Mouse (Mus musculus) layer of hippocampus, adult 11-12 months (tissue): ENCODE data around the gene Amer2.
"Not testable (repeated sequence)": the region's sequence is repeated elsewhere in the genome, so short reads cannot be mapped to it uniquely, and the experiment has no call there.

Experiments used
- DNase-seq: peaks from one replicate; pipeline ENCODE4 v3.0.0; 2022; ENCODE audit warnings: low spot score

Amer2 gene

DNA sequence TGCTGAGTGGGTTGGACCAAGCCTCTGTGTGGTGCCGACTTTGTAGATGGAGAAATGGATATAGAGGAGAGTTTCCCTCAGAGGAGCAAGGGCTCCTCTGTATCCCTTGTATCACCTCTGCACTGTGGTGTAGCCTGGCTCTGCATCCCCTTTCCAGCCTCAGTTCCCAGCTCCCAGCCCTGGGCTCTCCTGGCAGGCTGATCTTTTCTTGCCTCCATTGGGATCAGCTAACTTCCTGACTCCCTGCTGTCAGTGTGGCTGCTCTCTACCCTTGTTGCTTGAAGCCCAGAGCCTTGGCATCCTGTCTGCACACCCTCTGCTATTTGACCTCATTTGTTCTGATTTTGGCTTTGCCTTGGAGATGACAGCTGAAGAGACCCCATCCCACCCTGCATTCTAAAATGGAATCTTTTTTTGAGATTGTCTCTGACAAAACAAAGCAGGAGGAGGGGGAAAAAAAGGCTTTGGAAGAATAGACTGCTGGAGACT lies at the start of gene Amer2:
Gene Amer2 (plus strand): TSS at position 439 of the 489 bp plus-strand sequence.
- no peak for DNase-seq

DNA sequence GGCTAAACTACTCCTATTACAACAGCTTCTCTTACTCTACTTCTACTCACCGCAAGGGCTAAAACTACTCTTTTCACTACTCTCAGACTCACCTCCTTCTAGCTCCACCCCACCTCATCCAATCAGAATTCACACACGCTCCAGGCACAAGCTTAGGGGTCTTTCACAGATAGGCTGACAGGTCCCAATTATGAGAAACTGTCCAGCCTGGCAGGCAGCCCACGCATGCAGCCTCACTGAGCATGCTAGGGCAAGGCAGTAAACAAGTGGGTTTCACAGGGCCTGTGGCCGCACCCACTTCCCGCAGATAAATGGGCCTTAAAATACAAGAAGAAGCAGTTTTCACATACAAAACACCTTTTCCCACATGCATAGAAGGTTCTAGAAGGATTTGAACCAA lies 33.1 kb upstream of the Amer2 start:
- not testable (repeated sequence) for DNase-seq

DNA sequence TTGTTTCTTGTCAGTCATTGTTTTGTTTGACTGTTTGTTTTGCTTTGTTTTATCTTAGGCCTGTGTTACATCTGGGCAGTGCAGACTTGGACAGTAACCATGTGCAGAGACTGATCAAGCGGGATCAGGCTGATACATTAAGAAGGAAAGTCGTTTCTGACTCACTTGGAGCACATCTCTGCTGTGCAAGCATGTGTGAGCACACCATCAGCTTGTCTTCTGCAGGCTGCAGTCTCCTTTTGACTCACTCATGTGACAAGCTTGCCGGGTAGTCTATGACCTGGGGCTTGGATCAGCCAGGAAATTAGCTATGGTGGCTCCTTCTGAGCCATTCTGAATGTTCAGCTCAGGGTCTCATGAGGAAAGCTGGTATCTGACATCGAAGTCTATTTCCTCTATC lies 32.5 kb upstream of the Amer2 start:
- no peak for DNase-seq

DNA sequence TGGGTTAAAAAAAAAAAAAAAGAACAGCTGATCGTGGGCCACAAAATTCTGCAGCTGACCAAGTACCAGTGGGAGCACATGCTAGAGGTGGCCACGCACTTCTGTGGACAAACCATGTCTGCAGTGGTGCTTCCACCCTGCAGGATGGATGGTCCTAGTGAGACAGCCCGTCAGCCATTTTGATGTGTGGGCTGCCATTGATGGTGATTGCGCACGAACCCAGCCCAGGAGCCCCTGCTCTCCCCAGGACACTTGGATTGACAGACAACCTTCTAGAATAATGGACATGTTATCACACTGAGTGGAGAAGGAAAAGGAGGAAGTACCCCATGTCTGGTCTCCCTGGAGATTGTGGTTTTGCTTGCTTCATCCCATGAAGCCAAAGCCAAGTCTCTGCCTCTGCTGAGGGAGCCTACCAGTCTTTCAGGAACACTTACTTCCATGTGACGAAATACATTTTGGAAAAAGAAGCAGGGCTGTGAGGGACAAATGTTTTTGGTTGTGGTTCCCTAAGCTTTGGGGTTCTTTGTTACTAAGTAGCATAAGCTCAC lies 27.7 kb upstream of the Amer2 start:
- no peak for DNase-seq

DNA sequence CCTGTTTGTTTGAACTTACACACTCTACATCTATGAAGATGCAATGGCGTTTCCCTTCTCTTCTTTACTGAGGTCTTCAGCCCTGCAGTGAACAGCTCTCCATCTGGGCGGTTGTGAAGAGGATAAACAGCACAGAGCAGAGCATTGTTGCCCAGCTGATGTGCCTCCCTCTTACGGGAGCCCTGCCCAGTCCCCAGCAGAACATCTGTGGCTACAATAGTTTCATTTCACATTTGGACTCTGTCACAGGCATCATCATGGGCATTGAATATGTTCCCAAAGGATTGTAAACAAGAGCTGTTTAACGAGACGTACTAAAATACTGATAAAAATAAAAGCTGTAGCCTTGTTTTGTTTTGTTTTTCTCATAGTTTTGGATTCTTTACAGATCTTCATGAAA lies 14.7 kb upstream of the Amer2 start:
- DNase-seq = peak; percentile 61

DNA sequence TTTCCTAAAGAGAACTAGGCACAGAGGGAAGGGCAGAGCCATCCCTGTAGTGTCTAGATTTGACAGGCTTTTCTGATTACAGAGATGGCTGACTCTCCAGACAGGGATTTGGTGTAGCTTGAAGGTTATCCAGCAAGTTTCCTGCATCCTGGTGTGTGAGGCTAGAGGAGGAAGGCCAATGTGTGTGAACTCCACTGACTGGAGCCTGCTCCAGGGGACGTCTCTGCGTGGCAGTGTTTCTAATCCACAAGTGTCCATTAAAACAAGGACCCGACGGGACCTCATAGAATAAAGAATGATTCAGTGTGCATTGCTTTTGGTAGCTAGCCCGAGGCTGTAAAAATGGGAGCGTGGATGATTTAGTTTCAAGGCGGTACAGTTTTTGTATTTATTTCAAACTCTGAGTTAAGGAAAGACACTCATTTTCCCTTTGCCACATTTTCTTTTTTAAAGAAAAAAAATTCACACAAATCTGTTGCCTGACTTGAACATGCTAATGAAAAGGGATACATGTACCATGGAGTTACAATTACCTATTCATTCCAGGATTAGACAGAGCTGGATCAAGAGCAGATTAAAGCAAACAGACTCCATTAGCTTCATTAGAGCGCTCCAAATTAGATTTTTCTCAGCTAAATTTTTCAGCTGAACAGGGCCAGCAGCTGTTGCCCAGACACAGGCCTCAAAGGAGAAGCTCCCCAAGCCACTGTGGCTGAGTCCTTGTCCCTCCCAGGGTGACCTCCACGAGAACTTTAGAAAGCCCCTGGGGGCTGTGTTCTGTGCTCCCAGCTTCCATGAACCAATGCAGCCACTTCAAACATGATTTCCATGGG lies 11.5 kb upstream of the Amer2 start:
- DNase-seq = no peak

DNA sequence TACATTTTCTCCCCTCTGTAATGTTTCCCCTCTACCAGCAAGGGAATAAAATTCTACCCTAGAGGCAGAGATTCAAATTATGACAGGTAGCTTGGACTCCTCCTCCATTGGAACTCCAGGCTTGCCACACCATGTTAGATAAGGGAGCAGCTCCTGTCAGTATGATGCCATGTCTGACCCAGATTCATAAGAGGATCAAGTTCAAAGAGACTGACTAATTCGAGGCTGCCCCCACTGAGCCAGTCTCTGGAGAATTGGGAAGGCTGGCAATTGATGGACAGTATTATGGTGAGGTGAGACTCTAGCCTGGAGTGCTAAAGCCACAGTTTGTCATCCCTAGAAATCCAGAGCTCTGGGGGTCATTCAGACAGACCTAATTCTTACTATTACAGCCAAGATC lies 6.3 kb upstream of the Amer2 start:
- no peak for DNase-seq

DNA sequence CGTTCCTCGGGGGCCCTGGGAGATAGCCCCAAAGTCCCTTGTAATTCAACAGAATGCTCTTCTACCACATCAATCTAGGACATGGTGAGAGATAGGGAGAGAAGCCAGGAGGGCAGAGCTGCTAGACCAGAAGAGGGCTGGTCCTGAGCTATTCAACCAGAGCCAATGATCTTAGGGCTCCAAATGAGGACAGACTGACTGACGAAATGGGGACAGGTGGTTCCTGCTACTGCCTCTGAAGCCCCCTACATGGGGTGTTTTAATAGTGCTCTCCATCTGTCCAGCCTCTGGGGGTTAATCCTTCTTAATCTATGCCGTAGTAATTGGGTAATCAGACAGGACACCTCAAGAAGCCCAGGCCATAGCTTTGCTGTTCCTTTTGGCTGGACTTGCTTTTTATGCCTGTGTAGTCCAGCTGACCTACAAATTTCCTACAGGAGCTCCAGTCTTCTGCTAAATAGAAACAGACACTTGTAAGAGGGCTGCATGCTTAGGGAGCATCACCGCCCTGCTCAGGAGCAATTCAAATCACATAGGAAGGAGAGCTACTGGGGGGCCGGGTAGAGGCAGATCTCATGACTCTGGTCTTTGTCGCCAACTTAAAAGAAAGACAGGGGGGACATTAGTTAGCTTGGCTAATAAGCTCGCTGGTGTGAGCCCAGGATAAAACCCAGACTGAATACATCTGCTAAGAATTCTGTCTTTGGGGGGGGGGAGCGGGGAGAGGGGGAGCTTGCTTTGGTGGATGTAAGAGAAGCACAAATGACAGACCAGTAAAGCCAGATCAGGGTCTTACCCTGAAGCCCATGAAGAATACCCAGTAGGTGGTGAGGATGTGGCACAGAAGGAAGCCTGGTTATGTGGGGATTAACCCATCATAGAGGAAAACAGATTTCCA lies 4.0 kb upstream of the Amer2 start:
- no peak for DNase-seq

DNA sequence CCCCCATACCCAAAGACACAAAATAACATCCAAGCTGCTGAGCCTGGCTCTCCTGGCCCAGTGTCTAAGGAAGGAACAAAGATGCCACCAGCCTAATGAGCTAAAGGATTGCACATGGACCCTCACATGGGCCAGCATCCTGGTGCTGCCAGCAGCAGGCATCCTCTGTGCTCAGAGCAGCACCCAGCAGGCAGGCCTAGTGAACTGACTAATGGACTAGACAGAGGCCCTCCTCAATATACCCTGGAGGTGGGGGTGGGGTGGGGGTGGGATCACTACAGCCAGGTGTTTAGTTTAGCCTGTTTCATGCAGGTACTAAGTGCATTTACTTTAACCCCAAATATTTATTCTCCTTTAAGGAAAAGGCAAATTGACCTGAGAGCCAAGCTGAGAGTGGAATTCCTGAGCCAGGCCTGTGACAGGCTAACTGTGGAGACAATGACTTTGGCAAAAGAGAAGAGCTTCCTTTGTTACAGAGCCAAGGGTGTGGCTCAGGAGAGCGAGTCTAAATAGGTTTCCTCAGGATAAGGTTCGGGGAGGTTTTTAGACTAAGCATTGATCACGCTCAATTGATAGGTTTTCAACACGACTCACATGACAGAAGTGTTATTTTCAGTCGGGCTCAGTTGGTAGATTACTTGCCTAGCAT lies 3.3 kb upstream of the Amer2 start:
- DNase-seq = no peak

DNA sequence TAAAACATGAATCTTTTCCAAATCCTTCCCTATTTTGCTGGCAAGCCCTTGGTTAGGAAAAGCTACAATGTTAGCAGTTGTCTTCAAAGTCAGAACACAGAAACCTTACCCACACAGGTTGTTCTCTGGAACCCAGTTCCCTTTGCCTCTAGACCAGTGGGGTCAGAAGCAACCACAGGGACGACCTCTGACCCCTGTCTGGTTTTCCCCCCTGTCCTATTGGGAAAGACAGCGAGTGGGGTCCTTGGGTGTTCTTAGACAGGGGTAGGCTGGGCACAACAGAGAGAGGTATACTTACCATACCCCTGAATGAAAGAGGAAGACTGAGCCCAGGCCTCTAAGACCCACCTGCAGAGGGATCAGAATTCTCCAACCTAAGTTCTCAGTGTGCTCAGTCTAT lies 4.0 kb downstream of the Amer2 start:
- DNase-seq = no peak

DNA sequence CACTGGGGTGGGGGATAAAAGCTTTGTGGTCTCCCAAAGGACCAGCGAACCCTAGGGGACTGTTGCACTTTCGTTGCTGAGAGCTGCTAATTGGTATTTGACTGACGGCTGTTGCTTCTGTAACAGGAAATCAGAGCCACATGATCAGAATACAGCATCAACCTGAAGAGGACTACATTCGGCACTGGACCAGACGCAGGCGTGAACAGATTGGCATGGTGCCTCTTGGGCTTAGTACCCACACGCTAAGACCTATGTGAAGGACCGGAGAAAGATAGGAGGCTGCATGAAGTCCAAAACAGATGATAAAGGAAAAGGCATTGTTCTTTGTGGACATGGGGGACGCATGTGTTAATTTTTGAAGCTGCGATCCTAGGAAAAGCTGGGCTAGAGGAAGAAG lies 4.5 kb downstream of the Amer2 start:
- DNase-seq = peak; percentile 58

DNA sequence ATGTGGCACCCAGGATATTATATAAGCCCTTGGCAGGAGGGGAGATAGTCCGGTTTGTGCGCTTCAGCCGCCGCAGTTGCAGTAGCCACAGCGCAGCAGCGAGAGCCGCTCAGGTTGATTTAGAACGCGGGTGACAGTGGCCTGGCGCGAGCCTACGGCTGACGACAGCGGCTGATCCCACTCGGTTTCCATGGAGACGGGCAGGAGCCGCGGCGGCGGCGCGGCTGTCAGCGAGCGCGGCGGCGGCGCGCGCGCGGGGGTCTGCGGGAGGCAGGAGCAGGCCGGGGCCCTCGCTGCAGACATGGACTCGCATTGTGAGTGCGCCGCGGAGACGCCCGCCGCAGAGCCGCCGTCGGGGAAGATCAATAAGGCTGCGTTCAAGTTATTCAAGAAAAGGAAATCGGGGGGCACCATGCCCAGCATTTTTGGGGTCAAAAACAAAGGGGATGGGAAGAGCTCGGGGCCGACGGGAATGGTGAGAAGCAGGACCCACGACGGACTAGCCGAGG lies 5.1 kb downstream of the Amer2 start:
- peak; percentile 89 for DNase-seq

DNA sequence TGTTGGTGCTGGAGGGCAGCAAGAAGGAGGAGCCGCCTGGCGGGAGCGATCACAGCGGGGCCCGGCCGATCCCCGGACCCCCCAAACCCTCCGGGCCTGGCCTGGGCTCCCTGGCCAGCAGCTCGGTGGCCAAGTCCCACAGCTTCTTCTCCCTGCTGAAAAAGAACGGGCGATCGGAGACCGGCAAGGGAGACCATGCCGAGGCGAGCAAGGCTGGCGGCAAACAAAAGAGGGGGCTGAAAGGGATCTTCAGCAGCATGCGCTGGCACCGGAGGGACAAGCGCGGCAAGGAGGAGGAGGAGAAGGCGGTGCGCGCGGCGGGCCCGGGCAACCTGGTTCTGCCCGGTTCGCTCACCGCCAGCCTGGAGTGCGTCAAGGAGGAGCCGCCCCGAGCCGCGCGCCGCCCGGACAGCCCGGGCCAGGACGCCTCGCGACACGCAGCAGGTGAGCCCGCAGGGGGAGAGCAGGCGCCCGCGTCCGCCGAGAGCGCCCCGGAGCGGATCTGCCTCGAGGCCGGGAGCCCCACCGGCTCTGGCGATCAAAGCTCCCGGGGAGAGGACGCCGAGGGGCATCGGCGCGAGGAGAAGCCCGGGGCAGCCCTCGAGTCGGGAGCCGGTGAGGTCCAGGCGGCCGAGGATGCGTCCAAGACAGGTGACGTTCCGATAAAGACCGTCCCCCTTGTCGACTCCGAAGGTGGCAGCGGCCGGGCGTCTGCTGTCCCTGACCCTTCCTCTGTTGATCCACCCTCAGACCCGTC lies 5.7 kb downstream of the Amer2 start:
- peak; percentile 58 for DNase-seq

DNA sequence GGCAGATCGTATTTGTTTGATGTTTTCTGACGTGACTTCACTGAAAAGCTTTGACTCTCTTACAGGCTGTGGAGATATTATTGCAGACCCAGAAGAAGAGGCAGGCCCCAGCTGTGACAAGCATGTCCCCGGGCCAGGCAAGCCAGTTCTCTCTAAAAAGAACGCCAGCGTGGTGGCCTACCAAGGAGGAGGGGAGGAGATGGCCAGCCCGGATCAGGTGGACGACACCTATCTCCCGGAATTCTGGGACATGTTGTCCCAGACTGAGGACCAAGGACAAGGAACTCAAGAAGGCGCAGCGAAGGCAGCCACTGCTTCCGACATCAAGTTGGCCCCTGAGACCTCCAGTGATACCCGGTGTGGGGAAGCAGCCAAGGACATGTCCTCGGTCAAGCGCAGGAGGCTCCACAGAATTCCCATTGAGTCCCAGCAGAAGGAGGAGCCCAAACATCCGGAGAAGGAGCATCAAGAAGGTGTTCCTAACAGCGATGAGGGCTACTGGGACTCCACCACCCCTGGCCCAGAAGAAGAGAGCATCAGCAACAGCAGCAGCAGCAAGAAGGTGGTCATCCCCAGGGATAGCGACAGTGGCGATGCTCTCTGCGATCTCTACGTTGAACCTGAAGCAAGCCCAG lies 6.4 kb downstream of the Amer2 start:
- peak; percentile 38 for DNase-seq

DNA sequence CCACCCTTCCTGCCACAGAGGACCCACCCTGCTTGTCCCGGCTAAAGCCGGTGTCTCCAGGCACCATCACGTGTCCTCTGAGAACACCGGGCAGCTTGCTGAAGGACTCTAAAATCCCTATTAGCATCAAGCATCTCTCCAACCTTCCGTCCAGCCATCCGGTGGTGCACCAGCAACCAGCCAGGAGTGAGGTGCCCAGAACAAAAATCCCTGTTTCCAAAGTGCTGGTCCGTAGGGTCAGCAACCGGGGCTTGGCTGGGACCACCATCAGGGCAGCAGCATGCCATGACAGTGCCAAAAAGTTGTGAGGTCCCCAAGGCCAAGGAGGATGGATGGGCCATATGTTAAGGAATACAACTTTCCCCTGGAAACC lies 6.9 kb downstream of the Amer2 start:
- no peak for DNase-seq

DNA sequence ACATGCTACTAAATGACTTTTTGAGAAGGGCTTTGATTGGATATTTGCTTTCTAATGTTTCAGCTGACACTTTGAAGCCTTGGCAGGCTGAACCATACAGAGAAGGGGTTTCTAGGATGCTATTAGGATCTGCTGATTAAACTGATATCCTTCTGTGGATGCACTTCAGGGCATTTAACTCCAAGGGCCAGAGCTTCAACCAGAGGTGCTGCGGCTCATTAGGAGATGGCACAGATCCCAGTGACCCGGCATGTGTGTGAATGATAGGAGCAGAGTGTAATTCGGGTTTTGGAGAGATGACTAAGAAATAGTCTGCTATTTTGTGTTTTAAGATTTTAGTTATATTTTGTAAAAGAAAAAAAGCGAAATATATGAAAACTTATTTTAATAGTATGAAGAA lies 8.6 kb downstream of the Amer2 start:
- DNase-seq = no peak

DNA sequence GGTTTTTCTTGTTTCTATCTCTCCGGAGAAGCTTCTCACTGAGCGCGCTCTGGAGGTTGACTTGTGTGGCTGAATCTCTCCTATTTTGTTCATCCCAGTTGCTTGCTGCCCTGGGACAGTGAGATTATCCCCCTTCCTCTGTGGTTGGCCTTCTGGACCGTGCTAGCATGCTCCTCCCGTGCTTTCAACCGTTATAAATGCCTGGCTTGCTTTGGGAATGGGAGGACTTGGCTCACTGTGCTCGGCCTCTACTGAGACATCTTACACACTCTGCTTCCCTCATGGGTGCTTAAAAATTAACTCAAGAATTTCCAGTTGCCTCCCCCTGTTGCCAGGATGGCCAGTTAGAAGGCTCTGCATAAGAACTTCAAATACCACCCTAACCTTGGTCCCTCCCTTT lies 10.8 kb downstream of the Amer2 start:
- DNase-seq = no peak

DNA sequence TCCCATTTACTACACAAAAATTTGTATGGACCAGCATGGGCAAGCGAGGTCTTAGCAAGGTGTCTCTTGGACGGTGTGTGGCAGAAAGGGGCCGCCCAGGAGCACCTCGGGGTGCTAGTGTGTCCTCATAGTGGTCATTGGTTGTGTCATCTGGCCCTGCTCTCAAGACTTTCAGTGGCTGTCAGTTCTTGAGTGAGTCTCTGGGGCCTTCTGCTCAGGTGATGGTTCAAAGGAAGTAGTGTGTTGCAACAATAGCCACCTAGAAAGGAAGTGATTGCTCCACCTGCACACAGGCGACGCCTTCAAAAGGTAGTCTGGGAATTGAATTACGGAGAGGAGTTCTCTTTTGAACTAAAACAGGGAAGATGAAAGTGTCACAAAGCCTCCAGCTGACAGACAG lies 11.2 kb downstream of the Amer2 start:
- DNase-seq = no peak

DNA sequence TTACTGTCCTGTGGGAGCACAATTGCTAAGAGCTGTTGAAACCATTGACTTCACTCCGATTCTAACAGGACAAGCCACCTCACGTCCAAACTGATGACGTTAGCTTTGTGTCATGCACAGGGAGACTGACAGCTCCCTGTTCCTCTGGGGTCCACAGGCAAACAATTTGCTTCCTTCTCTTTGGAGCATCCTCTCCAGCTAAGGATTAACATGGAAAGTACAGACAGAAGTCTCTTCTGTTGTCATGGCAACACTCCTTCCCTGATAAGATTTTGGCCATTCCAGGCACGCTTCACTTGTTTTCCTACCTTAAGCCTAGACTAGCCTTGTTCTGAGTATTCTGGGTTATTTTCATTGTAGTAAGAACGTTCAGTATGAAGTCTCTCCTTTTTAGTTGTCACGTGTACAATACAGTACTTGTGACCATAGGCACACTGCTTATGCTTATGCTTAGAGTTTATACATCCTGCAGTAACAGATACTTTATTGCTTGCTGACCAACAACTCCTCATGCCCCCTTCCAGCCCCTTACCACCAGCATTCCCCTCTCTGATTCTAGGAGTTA lies 12.1 kb downstream of the Amer2 start:
- no peak for DNase-seq
